Mouse (Mus musculus): ENCODE data around the gene C2cd3. TPM values are rescaled to one million over a fixed set of nuclear protein-coding genes. Genes with fewer than 3 reads are reported as not detected.

Gene C2cd3
- polyA plus RNA-seq, 1 experiment from 2014 or later = 20.5 TPM

DNA sequence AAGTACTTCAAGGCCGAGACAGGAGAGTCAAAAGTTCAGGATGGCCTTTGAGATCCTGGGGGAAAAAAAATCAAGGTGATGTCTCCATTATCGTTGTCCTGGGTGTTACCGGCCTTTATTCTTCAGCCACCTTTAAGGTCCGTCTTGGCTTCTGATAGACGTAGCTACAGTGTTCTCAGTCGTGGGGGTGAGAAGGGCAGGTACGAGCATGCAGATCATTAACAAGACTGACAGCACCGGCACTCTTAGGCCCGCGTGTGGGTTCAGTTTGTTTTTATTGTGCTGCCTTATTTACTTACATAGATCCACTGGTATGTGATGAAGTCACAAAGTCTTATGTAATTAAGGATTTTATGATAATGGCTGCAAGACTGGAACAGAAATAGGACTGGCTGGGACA lies 91.7 kb downstream of the C2cd3 start:
- Histone ChIP-seq H3K27me3 (ENCODE audit: control insufficient read depth, insufficient read depth, low read length) (no peaks in the 10 kb centered on the region), H3K9ac (no peak overlapping the region), H3K4me2 (replicated peaks) (no peak overlapping the region), H3K36me3 (replicated peaks; ENCODE audit: control insufficient read depth, insufficient read depth) (peaks cover 56% of the 10 kb centered on the region), H3K27ac (no peak overlapping the region), H3K4me3 (replicated peaks; ENCODE audit: low read length) (no peak overlapping the region), H3K4me1 (replicated peaks; ENCODE audit: control insufficient read depth, insufficient read depth, low read length) (no peaks in the 10 kb centered on the region), H3K9me3 (ENCODE audit: control insufficient read depth, low read length) (no peaks in the 10 kb centered on the region)
- ATAC-seq (ENCODE audit: low FRiP score) = no peak
- DNase-seq (ENCODE audit: low spot score) = no peak
- 95% methylated on average over 10 of the region's 10 CpGs for WGBS

DNA sequence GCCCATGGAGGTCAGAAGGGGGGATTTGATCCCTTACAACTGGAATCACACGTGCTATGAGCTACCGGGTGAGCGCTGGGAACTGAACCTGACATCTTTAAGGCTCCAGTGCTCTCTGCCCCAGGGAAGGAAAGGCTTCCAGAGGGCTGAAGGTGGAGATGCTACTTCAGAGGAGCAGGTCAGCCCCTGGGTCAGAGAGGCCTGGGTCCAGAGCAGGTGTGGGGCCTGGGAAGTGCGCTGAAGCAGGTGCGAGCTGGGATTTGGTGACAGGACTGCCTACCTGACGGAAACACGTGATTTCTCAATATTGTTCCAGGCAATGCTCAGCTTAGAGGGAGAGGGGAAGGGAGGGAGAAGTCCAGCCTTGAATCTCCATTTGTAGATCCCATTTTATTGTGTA lies 92.2 kb downstream of the C2cd3 start:
- 98% methylated on average over 7 of the region's 7 CpGs for WGBS
- no peaks in the 10 kb centered on the region for H3K4me1 ChIP-seq (replicated peaks; ENCODE audit: control insufficient read depth, insufficient read depth, low read length)
- H3K4me3 ChIP-seq (replicated peaks; ENCODE audit: low read length) = no peak overlapping the region
- H3K4me2 ChIP-seq (replicated peaks) = no peak overlapping the region
- peaks cover 53% of the 10 kb centered on the region for H3K36me3 ChIP-seq (replicated peaks; ENCODE audit: control insufficient read depth, insufficient read depth)
- no peaks in the 10 kb centered on the region for H3K27me3 ChIP-seq (ENCODE audit: control insufficient read depth, insufficient read depth, low read length)
- H3K9me3 ChIP-seq (ENCODE audit: control insufficient read depth, low read length) = no peaks in the 10 kb centered on the region
- ATAC-seq (ENCODE audit: low FRiP score) (no peak), DNase-seq (ENCODE audit: low spot score) (no peak)
- H3K9ac ChIP-seq = no peak overlapping the region
- H3K27ac ChIP-seq = no peak overlapping the region

DNA sequence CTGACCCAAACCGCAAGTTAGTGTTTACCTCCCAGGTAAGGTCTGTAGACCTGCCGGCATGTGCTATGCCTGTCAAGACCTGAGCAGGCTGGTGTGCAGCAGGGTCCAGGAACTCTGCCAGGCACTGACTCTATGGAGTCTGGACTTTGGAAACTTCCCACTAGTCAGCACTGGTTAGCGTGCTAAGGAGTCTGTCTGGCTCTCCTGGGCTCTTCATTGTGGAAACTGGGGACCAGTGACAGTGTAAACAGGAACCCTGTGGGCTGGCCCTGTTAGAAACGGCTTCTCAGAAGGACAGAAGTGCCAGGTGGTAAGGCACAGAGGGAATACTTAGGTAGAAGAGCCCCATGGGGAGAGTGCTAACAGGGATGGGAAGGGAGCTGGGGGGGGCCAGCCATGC lies 93.2 kb downstream of the C2cd3 start:
- peaks cover 51% of the 10 kb centered on the region for H3K36me3 ChIP-seq (replicated peaks; ENCODE audit: control insufficient read depth, insufficient read depth)
- no peaks in the 10 kb centered on the region for H3K27me3 ChIP-seq (ENCODE audit: control insufficient read depth, insufficient read depth, low read length)
- H3K4me2 ChIP-seq (replicated peaks) = no peak overlapping the region
- DNase-seq (ENCODE audit: low spot score) (no peak), ATAC-seq (ENCODE audit: low FRiP score) (no peak)
- H3K9ac ChIP-seq = no peak overlapping the region
- H3K27ac ChIP-seq = no peak overlapping the region
- no peaks in the 10 kb centered on the region for H3K4me1 ChIP-seq (replicated peaks; ENCODE audit: control insufficient read depth, insufficient read depth, low read length)
- H3K9me3 ChIP-seq (ENCODE audit: control insufficient read depth, low read length) = no peaks in the 10 kb centered on the region
- no peak overlapping the region for H3K4me3 ChIP-seq (replicated peaks; ENCODE audit: low read length)
- WGBS = 84% methylated on average over 4 of the region's 4 CpGs

DNA sequence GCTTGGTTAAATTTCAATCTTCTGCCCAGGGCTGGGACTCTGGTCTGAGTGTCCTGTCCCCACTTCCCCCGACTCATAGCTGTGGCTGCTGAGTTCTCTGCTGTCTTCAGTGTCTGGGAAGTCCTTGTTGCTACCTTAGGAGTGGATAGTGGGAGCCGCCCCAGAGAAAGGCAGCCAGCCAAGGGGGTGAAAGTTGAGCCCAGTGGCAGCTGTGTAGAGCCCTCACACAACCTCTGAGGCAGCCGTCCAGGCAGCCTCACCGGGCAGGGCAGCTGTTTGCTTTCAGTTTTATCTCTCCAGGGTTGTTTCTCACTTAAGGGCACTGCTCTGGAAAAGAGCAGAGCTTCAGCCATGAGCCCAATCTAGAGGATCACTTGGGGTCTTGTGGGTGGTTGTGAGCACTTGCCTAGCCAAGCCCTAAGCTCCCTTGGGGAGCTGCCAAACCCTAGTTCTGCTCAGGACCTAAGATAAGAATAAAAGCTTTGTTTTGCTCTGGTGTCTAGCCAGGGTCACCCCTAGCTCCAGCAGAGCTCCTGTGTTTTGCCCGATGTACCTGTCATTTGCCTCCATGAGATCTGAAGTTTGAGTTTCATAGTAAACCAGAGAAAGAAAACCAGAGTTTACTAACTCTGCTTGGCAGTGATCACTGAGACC lies 93.8 kb downstream of the C2cd3 start:
- 69% methylated on average over 5 of the region's 5 CpGs for WGBS
- Histone ChIP-seq H3K9me3 (ENCODE audit: control insufficient read depth, low read length) (no peaks in the 10 kb centered on the region), H3K36me3 (replicated peaks; ENCODE audit: control insufficient read depth, insufficient read depth) (peaks cover 51% of the 10 kb centered on the region), H3K9ac (no peak overlapping the region), H3K4me2 (replicated peaks) (no peak overlapping the region), H3K27ac (no peak overlapping the region), H3K27me3 (ENCODE audit: control insufficient read depth, insufficient read depth, low read length) (no peaks in the 10 kb centered on the region), H3K4me1 (replicated peaks; ENCODE audit: control insufficient read depth, insufficient read depth, low read length) (no peaks in the 10 kb centered on the region), H3K4me3 (replicated peaks; ENCODE audit: low read length) (no peak overlapping the region)
- DNase-seq (ENCODE audit: low spot score) = no peak
- ATAC-seq (ENCODE audit: low FRiP score) = no peak

DNA sequence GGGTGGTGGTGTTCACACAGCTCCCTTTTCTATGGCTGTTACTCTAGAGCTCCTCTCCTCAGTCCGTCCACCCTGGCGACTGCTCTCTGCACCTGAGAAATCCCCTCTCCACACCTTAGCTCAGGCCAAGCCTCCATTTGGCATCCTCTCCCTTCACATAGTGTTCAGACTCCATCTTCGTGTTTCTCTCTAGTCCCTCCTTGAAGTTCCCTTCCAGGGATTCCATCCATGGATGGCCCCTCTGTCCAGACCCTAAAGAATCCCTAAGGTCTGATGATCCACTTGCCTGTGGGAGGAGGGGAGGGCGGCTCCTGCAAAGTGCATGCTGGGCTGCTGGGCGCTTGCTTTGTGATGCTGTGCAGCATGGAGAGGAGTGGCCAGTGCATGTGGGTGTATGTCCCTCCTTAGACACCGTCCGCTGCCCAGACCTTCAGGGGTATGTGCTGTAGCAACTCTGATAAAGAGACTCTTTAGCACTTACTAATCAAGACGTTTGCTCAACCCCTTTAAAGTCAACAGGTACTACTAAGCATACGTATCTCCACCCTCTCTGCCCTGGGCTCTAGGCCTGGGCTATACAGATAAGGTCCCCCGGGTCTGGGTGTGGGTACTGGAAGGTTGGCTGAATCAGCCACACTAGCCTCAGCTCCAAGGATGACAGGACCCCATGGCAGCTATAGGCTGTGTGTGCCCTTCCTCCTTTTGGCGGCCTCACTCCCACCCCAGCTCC lies 94.9 kb downstream of the C2cd3 start:
- H3K27ac ChIP-seq = no peak overlapping the region
- WGBS = 92% methylated on average over 11 of the region's 11 CpGs
- H3K4me3 ChIP-seq (replicated peaks; ENCODE audit: low read length) = no peak overlapping the region
- no peaks in the 10 kb centered on the region for H3K27me3 ChIP-seq (ENCODE audit: control insufficient read depth, insufficient read depth, low read length)
- no peak for DNase-seq (ENCODE audit: low spot score)
- no peaks in the 10 kb centered on the region for H3K9me3 ChIP-seq (ENCODE audit: control insufficient read depth, low read length)
- peaks cover 43% of the 10 kb centered on the region for H3K36me3 ChIP-seq (replicated peaks; ENCODE audit: control insufficient read depth, insufficient read depth)
- H3K4me2 ChIP-seq (replicated peaks) = no peak overlapping the region
- H3K9ac ChIP-seq = no peak overlapping the region
- ATAC-seq (ENCODE audit: low FRiP score) = no peak
- H3K4me1 ChIP-seq (replicated peaks; ENCODE audit: control insufficient read depth, insufficient read depth, low read length) = no peaks in the 10 kb centered on the region

DNA sequence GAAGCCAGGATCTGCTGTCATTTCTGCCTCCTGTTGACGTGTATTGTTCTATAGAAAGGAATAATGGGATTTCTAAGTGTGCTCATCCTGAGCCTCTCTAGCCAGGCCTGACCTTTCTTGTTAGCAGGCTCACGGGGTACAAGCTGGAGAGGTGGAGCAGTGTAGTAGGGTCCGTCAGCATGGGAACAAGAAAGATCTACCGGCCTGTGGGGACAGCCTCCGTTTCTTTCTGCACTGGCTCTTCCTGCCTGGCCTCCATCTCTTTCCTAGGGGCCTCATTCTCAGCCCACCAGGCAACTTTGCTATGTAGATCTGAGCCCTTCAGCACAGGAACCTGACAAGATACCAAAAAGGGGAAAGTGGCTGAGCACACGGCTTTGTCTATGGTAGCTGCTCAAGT lies 96.7 kb downstream of the C2cd3 start:
- no peak for ATAC-seq (ENCODE audit: low FRiP score)
- no peak overlapping the region for H3K27ac ChIP-seq
- no peak overlapping the region for H3K9ac ChIP-seq
- no peaks in the 10 kb centered on the region for H3K9me3 ChIP-seq (ENCODE audit: control insufficient read depth, low read length)
- H3K27me3 ChIP-seq (ENCODE audit: control insufficient read depth, insufficient read depth, low read length) = no peaks in the 10 kb centered on the region
- H3K4me3 ChIP-seq (replicated peaks; ENCODE audit: low read length) = no peak overlapping the region
- 89% methylated on average over 6 of the region's 6 CpGs for WGBS
- H3K36me3 ChIP-seq (replicated peaks; ENCODE audit: control insufficient read depth, insufficient read depth) = peaks cover 42% of the 10 kb centered on the region
- no peak overlapping the region for H3K4me2 ChIP-seq (replicated peaks)
- DNase-seq (ENCODE audit: low spot score) = no peak
- no peaks in the 10 kb centered on the region for H3K4me1 ChIP-seq (replicated peaks; ENCODE audit: control insufficient read depth, insufficient read depth, low read length)

DNA sequence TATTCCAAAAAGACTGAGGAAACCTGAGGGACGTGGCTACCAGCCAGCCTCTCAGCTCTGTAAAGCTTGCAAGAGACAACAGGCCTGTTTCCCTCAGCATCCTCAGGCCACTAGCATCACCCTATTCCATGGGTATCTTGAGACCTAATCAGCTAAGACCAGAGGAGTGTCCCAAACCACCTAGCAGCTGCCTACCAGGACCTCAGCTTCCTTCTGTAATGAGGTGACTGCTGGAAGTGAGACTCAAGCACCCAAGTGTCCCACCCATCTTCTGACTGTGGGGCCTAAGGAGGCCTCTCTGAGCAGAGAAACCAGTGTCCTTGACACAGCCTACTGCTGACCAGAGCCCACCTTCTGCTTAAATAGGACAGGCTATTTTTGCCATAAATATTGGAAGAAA lies 97.5 kb downstream of the C2cd3 start:
- no peak for ATAC-seq (ENCODE audit: low FRiP score)
- no peaks in the 10 kb centered on the region for H3K9me3 ChIP-seq (ENCODE audit: control insufficient read depth, low read length)
- no peaks in the 10 kb centered on the region for H3K4me1 ChIP-seq (replicated peaks; ENCODE audit: control insufficient read depth, insufficient read depth, low read length)
- no peak overlapping the region for H3K4me2 ChIP-seq (replicated peaks)
- no peak overlapping the region for H3K9ac ChIP-seq
- peaks cover 37% of the 10 kb centered on the region for H3K36me3 ChIP-seq (replicated peaks; ENCODE audit: control insufficient read depth, insufficient read depth)
- WGBS = 88% methylated on average over 1 of the region's 1 CpGs
- no peaks in the 10 kb centered on the region for H3K27me3 ChIP-seq (ENCODE audit: control insufficient read depth, insufficient read depth, low read length)
- DNase-seq (ENCODE audit: low spot score) = no peak
- H3K27ac ChIP-seq = no peak overlapping the region
- H3K4me3 ChIP-seq (replicated peaks; ENCODE audit: low read length) = no peak overlapping the region

DNA sequence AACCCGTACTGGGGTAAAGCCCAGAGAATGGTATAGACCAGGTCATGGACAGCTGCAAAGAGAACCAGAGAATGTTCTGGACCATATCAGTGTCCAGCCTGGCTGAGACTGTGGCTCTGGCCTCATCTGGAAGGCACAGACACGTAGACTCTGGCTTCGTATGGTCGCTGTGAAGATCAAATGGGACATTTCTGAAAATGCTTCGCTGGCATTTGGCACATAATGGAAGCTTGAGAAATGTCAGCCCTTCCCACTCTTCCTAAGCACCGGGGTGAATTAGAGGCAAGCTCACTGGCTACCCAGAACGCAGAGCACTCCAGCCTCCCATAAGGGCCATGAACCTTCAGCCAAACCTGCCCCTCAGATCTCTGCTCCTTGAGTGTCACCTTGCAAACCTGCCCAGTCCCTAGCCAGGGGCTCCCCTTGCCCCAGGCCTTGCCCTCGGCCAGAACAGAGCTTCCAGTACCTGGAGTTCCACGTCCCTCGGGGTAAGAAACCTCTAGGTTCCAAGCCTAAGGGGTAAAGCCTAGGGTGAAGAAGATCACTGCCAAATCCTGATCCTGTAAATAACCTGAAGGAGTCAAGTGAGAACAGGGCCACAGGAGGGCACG lies 98.9 kb downstream of the C2cd3 start:
- H3K4me3 ChIP-seq (replicated peaks; ENCODE audit: low read length) = no peak overlapping the region
- DNase-seq (ENCODE audit: low spot score) (no peak), ATAC-seq (ENCODE audit: low FRiP score) (no peak)
- no peaks in the 10 kb centered on the region for H3K4me1 ChIP-seq (replicated peaks; ENCODE audit: control insufficient read depth, insufficient read depth, low read length)
- no peaks in the 10 kb centered on the region for H3K27me3 ChIP-seq (ENCODE audit: control insufficient read depth, insufficient read depth, low read length)
- no peaks in the 10 kb centered on the region for H3K9me3 ChIP-seq (ENCODE audit: control insufficient read depth, low read length)
- no peak overlapping the region for H3K9ac ChIP-seq
- 97% methylated on average over 11 of the region's 11 CpGs for WGBS
- no peak overlapping the region for H3K27ac ChIP-seq
- H3K4me2 ChIP-seq (replicated peaks) = no peak overlapping the region
- H3K36me3 ChIP-seq (replicated peaks; ENCODE audit: control insufficient read depth, insufficient read depth) = peaks cover 27% of the 10 kb centered on the region

DNA sequence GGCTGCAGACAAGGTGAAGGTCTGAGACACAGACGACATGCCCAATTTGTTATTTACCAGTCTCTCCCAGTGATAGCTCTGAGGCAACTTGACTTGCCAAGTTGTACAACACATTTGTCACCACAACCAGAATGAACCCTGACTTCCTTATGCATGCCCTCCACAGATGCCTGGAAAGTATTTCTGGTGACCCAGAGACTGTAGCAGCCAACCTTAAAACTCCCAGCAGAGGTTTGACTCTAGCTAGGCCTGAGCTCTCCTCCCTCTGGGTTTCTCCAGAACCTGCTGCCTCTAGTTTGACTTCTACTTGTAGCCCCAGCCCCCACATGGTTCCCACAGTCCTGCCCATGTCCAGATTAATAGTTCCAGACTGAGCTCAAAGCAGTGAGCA lies 99.4 kb downstream of the C2cd3 start:
- no peak for DNase-seq (ENCODE audit: low spot score)
- no peak for ATAC-seq (ENCODE audit: low FRiP score)
- H3K4me3 ChIP-seq (replicated peaks; ENCODE audit: low read length) = no peak overlapping the region
- peaks cover 27% of the 10 kb centered on the region for H3K36me3 ChIP-seq (replicated peaks; ENCODE audit: control insufficient read depth, insufficient read depth)
- no peak overlapping the region for H3K27ac ChIP-seq
- H3K9ac ChIP-seq = no peak overlapping the region
- H3K4me2 ChIP-seq (replicated peaks) = no peak overlapping the region
- H3K4me1 ChIP-seq (replicated peaks; ENCODE audit: control insufficient read depth, insufficient read depth, low read length) = no peaks in the 10 kb centered on the region
- no peaks in the 10 kb centered on the region for H3K9me3 ChIP-seq (ENCODE audit: control insufficient read depth, low read length)
- no peaks in the 10 kb centered on the region for H3K27me3 ChIP-seq (ENCODE audit: control insufficient read depth, insufficient read depth, low read length)
- WGBS = 96% methylated on average over 1 of the region's 1 CpGs

Data from hindbrain, embryonic 14.5 days (tissue).